Mouse (Mus musculus): ENCODE measurements around the gene Tmem233. TPM values are rescaled to one million over a fixed set of nuclear protein-coding genes. Genes with fewer than 3 reads are reported as not detected.

Tmem233 gene
- total RNA-seq, 2 experiments from 2014 or later, result not detected

- no peak for DNase-seq
- intact Hi-C loops (cut with DNase I), result no loop called here
Measured at GRCm38 (mm10) chr5:116009091-116009851, 73.8 kb downstream of the Tmem233 start.

- intact Hi-C loops (cut with DNase I), result no loop called here
- DNase-seq, result no peak
Measured at GRCm38 (mm10) chr5:116007723-116008122, 75.3 kb downstream of the Tmem233 start.

GRCm38 (mm10) chr5:116006324-116007099 lies 76.5 kb downstream of the Tmem233 start:
- intact Hi-C loops (cut with DNase I), result no loop called here
- DNase-seq, result peak; percentile 31

DNA sequence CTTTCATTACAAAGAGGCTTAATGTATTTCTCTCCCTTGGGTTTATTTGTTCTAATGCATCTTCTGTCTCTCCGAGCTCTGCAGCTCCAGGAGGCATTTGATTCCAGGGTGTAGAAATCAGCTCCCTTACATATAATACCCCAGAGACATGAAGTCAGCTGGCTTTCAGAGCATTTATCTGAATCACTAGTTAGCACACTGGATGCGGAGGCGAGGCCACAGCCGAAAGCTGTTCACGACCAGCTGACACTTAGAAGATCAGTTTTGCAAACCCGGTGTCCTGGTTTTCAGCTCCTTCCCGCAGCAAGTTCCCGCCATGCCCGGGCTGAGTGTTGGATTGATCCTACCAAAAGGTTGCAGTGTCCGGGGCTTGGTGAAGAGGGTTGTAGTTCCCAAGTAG lies 78.8 kb downstream of the Tmem233 start:
- no peak for DNase-seq
- intact Hi-C loops (cut with DNase I), result no loop called here

DNA sequence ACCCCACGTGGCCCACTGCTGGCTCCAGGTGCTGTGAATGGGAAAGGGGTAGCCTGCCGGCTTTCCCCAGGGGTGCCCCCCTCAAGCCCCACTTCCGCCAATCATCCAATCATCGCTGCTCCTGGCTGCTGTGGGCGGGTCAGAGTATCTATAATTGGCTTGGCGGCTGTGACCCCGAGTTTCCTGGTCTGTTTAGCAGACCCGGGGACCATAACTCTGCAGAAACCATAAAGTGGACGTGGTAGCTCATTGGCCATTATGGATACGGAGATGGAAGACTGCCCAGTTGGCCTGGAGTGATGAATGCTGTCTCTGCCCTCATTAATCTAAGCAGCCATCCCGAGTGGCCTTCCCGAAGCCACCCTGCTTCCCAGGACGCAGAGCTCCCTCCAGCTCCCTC lies 79.2 kb downstream of the Tmem233 start:
- DNase-seq, result no peak
- intact Hi-C loops (cut with DNase I), result no loop called here

DNA sequence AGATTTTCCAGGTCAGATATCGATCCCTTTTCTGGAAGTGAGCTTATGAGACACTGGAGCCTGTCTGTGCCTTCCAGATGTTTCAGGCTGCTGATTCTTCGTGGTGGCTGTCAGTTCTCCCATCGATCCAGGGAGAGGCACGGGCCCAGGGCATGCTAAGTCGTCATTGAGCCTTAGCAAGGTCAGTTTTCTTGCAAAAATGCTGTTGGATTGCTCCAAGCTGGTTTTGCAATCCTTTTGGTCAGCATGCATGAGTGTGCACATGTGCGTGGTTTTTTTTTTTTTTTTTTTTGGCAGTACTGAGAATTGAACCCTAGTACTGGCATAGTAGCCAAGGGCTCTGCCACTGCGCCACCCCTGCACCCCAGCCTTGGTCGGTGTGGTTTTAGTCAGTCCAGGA lies 79.9 kb downstream of the Tmem233 start:
- intact Hi-C loops (cut with DNase I), result no loop called here
- DNase-seq, result no peak

GRCm38 (mm10) chr5:115997376-115997775 lies 85.7 kb downstream of the Tmem233 start:
- intact Hi-C loops (cut with DNase I), result no loop called here
- no peak for DNase-seq

DNA sequence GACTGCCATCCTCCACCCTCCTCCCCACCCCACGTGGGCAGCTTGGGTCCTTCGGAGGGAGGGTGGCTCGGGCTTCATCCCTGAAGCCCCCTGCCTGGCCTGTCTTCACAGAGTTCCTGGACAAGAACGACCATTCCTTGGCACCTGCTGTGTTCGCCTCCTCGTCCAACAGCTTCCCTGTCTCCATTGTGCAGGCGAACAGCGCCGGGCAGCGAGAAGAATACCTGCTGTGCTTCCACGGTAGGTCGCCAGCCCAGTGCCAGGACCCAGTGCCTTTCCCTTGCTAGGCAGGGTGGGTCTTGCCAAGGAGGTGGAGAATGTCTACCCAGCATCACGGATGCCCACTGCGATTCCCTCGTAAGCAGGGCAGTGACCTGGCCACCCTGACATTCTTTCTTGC lies 88.9 kb downstream of the Tmem233 start:
- intact Hi-C loops (cut with DNase I), result no loop called here
- DNase-seq, result peak; percentile 30

DNA sequence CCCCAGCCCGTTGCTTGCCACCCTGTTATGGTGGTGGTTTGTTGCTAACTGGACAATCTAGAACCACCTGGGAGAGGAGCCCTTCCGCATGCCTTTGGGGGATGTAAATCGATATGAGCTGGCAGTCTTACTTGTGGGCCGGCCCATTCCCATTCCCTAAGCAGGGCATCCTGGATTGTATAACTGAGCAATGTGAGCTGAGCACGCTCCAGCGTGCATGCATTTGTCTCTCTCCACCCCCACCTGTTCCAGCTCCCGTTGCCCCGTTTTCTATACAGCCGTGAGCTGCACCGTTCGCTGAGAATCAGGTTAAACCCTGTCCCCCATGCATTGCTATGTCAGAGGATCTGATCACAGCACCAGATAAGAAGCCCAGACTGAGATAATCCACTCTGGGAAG lies 91.3 kb downstream of the Tmem233 start:
- no peak for DNase-seq
- intact Hi-C loops (cut with DNase I), result no loop called here

Other genes with a start within 250 kb of the Tmem233 start
- gene Cit, start 238.0 kb downstream of the Tmem233 start, total RNA-seq (2021), result 10 to 100 TPM; 41.9 to 47.1 TPM
- gene Prkab1, start 58.7 kb downstream of the Tmem233 start, total RNA-seq (2021), result 10 to 100 TPM; 33.3 to 38.9 TPM
- under 1 TPM; 0.42 to 0.44 TPM for gene Ccdc60, start 205.7 kb upstream of the Tmem233 start, total RNA-seq (2021)